Mouse (Mus musculus): ENCODE data around the gene Vmn1r7. TPM values are rescaled to one million over a fixed set of nuclear protein-coding genes. Genes with fewer than 3 reads are reported as not detected.
"Not testable (repeated sequence)": the region's sequence is repeated elsewhere in the genome, so short reads cannot be mapped to it uniquely, and the experiment has no call there.

Vmn1r7 gene
- total RNA-seq (2021) = not detected
- long read RNA-seq, experiment 1 = 0 reads
- long read RNA-seq, experiment 2 = 0 reads

DNA sequence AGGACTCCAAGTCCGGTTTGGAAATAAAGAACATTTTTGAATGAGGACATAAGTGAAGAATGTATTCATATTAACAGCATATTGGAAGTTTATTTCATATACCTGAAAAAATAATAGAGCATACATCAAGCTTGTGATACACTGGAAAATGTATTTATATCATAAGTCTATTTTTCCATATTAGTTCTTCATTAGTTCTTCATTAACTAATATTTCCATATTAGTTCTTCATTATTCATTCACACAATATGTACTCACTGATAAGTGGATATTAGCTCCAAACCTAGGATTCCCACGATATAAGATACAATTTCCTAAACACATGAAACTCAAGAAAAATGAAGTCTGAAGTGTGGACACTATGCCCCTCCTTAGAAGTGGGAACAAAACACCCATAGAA, at the start of gene Vmn1r7:
TSS of gene Vmn1r7 (minus strand) at position 101 of the 400 bp plus-strand sequence.
- DNase-seq (ENCODE audit: low spot score in 2 of 2) = not testable (repeated sequence)

DNA sequence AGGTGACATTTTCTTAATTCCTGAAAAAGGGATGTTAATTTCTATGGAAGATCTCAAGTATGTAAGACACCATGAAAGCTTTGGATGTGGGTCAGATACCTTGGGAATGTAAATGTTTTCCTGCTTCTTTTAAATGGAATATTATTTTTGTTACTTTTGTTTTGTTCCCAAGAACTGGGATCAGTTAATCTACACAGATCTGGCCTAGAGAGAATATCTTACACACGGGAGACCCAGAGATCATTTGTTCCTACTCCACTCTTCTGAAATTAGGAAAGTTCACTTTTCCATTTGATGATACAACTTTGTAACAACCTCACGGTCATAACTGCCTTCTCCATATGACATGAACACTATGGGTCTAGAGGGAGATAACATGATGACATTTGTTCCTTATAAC, 41.4 kb upstream of the Vmn1r7 start, which contains the start of gene Vmn1r9:
TSS of gene Vmn1r9 (plus strand) at position 301 of the 400 bp plus-strand sequence.
- no peak for DNase-seq (ENCODE audit: low spot score in 2 of 2)

DNA sequence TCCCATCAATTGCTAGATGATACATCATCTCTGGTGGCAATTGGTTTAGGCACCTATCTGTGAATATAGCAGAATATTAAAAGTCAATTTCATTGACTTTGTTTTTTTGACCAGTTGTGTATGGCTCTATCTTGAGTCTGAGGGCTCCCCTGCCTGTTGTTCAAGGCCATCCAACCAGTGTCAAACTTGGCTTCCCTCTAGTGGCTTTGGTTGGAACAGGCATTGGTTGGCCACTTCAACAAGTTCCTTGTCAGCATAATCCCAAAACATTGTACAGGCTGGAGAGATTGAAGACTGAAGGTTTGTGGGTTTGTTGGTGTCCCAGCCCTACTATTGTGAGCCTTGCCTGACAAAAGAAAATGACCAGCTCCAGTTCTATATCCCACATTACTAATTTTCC, 38.6 kb upstream of the Vmn1r7 start:
- DNase-seq (ENCODE audit: low spot score in 2 of 2) = no peak

DNA sequence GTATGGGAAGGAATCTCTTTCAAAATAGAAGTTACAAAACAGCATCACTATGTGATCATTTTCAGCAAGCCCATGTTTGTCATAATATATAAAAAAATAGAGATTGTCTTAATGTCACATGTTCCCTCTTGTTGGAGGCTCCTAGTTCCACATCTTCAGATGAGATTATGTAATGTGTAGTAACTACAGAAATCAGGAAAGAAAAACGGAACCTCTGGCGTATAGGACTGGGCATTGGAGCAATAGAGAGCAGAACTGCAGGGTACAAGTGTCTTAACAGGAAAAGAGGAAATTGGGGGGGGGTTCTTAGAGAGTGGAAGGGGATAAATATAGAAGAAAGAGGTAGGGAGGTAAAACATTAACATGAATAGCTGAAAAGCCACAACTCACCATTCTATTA, 9.6 kb upstream of the Vmn1r7 start:
- DNase-seq (ENCODE audit: low spot score in 2 of 2) = no peak

DNA sequence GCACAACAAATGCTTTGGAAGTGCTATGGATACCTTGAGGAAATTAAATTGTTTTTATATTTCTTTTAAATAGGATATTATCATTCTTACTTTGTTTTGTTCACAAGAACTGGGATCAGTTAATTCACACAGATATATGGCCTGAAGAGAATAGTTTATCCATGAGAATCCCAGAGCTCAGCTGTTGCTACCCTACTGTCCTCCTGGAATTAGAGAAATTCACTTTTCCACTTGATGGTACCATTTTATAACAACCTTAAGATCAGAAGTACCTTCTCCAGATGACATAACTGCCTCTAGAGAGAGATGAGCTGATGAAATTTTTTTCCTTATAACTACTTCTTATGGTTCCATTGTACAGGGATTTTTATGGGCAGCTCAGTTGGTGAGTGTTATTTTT, 6.9 kb upstream of the Vmn1r7 start, which contains the start of gene Vmn1r8:
TSS of gene Vmn1r8 (plus strand) at position 301 of the 400 bp plus-strand sequence.
- DNase-seq (ENCODE audit: low spot score in 2 of 2) = no peak

DNA sequence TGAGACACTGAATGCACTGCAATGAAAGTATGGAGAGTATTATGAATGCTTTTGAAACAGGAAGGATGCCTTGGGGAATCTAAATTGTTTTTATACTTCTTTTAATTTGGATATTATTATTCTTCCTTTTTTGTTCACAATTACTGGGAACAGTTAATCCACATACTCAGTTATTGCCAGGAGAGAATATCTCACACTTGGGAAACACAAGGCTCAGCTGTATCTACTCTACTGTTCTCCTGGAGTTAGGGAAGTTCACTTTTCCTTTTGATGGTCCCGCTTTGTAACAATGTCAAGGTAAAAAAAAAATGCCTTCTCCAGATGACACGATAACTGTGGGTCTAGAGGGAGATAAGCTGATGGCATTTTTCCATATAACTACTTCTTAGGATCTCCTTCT, 28.2 kb downstream of the Vmn1r7 start, which contains the start of gene Vmn1r6:
TSS of gene Vmn1r6 (plus strand) at position 301 of the 400 bp plus-strand sequence.
- DNase-seq (ENCODE audit: low spot score in 2 of 2) = no peak

Other genes with a start within 250 kb of the Vmn1r7 start
- 10 to 100 TPM; 44.4 TPM for gene Kbtbd2, start 227.5 kb downstream of the Vmn1r7 start, total RNA-seq (2021)
- 10 to 100 TPM; 34.7 to 38.7 TPM for gene Fkbp9, start 193.3 kb downstream of the Vmn1r7 start, total RNA-seq (2021)
- gene Nt5c3, start 101.4 kb downstream of the Vmn1r7 start, total RNA-seq (2021) = 10 to 100 TPM; 43.0 to 43.5 TPM
- under 1 TPM; 0.21 to 0.31 TPM for gene Vmn1r4, start 101.3 kb downstream of the Vmn1r7 start, total RNA-seq (2021)
- gene Vmn1r5, start 55.1 kb downstream of the Vmn1r7 start, total RNA-seq (2021) = not detected
- not detected for gene Vmn1r6, start 28.1 kb downstream of the Vmn1r7 start, total RNA-seq (2021)
- not detected for gene Vmn1r8, start 7.0 kb upstream of the Vmn1r7 start, total RNA-seq (2021)
- not detected for gene Vmn1r9, start 41.5 kb upstream of the Vmn1r7 start, total RNA-seq (2021)
- gene Vmn1r10, start 84.1 kb upstream of the Vmn1r7 start, total RNA-seq (2021) = not detected
- not detected for gene Vmn1r11, start 108.1 kb upstream of the Vmn1r7 start, total RNA-seq (2021)
- gene Vmn1r12, start 131.6 kb upstream of the Vmn1r7 start, total RNA-seq (2021) = not detected
- gene Vmn1r13, start 178.0 kb upstream of the Vmn1r7 start, total RNA-seq (2021) = not detected
- gene Vmn1r14, start 206.4 kb upstream of the Vmn1r7 start, total RNA-seq (2021) = not detected
- gene Vmn1r15, start 232.6 kb upstream of the Vmn1r7 start, total RNA-seq (2021) = not detected